ENCODE assay signal across 8 mouse cellular contexts in the genomic region with DNA sequence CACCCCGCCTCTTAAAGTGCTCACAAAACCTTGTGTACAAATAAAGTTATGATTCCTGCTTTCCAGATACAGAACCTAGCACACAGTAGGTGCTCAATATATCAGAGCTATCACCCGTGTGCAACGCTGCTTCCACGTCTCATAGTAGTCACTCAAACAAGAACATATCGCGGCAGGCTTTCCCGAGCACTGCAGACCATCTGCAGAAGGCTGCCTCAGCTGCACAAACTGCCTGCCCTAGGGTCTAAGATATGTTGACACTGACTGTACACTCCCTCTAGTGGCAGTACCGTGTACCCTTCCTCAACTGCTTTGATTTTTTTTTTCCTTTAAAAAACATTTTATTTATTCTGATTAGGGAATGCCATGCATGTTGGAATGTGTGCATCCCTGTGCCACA. TPM values are rescaled to one million over a fixed set of nuclear protein-coding genes. Genes with fewer than 3 reads are reported as not detected.
DNase-seq lines count a peak whose midpoint lies in the region; ATAC-seq lines count a peak whose summit lies in the region.
"Had no signal": no experiment of that assay in that cellular context is flagged by ENCODE, and none has a peak within 500 bp of the region (broad histone marks: within the 10 kb centered on the region; RNA-seq: fewer than 3 reads in every experiment).

No protein-coding gene starts in this region.

- ATAC-seq in liver, embryonic 12.5 days = no peak
- ATAC-seq in forebrain, embryonic 15.5 days (replicated peaks) = peak; percentile 70; the same call in 1 of the 2 replicates
- ATAC-seq in kidney, embryonic 15.5 days (replicated peaks; ENCODE audit: low FRiP score) = no peak

- no peak overlapping the region for H3K4me3 ChIP-seq in liver, embryonic 12.5 days
- no peak overlapping the region for H3K4me3 ChIP-seq in forebrain, embryonic 15.5 days
- H3K4me3 ChIP-seq in kidney, embryonic 15.5 days (replicated peaks) = no peak overlapping the region
- H3K4me3 ChIP-seq: neural tube, embryonic 12.5 days had no signal

- no peaks in the 10 kb centered on the region; the same call in 1 of the 2 replicates for H3K27me3 ChIP-seq in liver, embryonic 12.5 days (replicated peaks)
- H3K27me3 ChIP-seq in forebrain, embryonic 15.5 days = no peaks in the 10 kb centered on the region
- no peaks in the 10 kb centered on the region for H3K27me3 ChIP-seq in kidney, embryonic 15.5 days
- H3K27me3 ChIP-seq: neural tube, embryonic 12.5 days had no signal

- DNase-seq in liver (peak; percentile 17), WW6 (ENCODE audit: low read depth, low spot score) (peak; percentile 47)
- DNase-seq in mesoderm, embryonic 11.5 days (ENCODE audit: low read depth, low spot score) = peak; percentile 76
- DNase-seq in urinary bladder, postnatal 25 days (ENCODE audit: low spot score) = no peak

- H3K4me1 ChIP-seq in liver, embryonic 12.5 days = no peaks in the 10 kb centered on the region
- no peaks in the 10 kb centered on the region for H3K4me1 ChIP-seq in forebrain, embryonic 15.5 days
- H3K4me1 ChIP-seq in kidney, embryonic 15.5 days = no peaks in the 10 kb centered on the region
- H3K4me1 ChIP-seq: neural tube, embryonic 12.5 days had no signal

- no peak overlapping the region for H3K9ac ChIP-seq in liver, embryonic 12.5 days
- no peak overlapping the region for H3K9ac ChIP-seq in forebrain, embryonic 15.5 days (replicated peaks)
- H3K9ac ChIP-seq in kidney, embryonic 15.5 days = no peak overlapping the region
- H3K9ac ChIP-seq: neural tube, embryonic 12.5 days had no signal

- H3K27ac ChIP-seq in liver, embryonic 12.5 days = no peak overlapping the region
- no peak overlapping the region for H3K27ac ChIP-seq in forebrain, embryonic 15.5 days (replicated peaks)
- H3K27ac ChIP-seq in kidney, embryonic 15.5 days = no peak overlapping the region
- H3K27ac ChIP-seq: neural tube, embryonic 12.5 days had no signal

- H3K4me2 ChIP-seq in liver, embryonic 12.5 days = no peak overlapping the region
- H3K4me2 ChIP-seq in forebrain, embryonic 15.5 days (replicated peaks) = no peak overlapping the region
- 0 out of 2 replicates have a peak overlapping the region, but pooled peaks have one; percentile 19 for H3K4me2 ChIP-seq in kidney, embryonic 15.5 days
- H3K4me2 ChIP-seq: neural tube, embryonic 12.5 days had no signal

- no peaks in the 10 kb centered on the region for H3K9me3 ChIP-seq in liver, embryonic 12.5 days (replicated peaks)
- H3K9me3 ChIP-seq in forebrain, embryonic 15.5 days = no peaks in the 10 kb centered on the region
- H3K9me3 ChIP-seq in kidney, embryonic 15.5 days (replicated peaks) = no peaks in the 10 kb centered on the region
- H3K9me3 ChIP-seq: neural tube, embryonic 12.5 days had no signal

- no peaks in the 10 kb centered on the region for H3K36me3 ChIP-seq in liver, embryonic 12.5 days
- no peaks in the 10 kb centered on the region for H3K36me3 ChIP-seq in forebrain, embryonic 15.5 days
- no peaks in the 10 kb centered on the region for H3K36me3 ChIP-seq in kidney, embryonic 15.5 days
- H3K36me3 ChIP-seq: neural tube, embryonic 12.5 days had no signal

- 40% methylated on average over 8 of the region's 8 CpGs for WGBS in liver, embryonic 12.5 days (ENCODE audit: insufficient replicate concordance)
- WGBS in forebrain, embryonic 15.5 days = 41% methylated on average over 8 of the region's 8 CpGs
- WGBS in kidney, embryonic 15.5 days = 40% methylated on average over 8 of the region's 8 CpGs

RNA-seq across cellular contexts. Expression of a gene that starts 40.2 kb away (rescaled TPM):
- 5.4 and 5.7 TPM in 2 replicates for polyA plus RNA-seq in liver, embryonic 12.5 days (2016; fragmentation: Nextera tagmentation; extraction: Ambion mirVana)
- polyA plus RNA-seq in forebrain, embryonic 15.5 days (2015; fragmentation: Nextera tagmentation; extraction: Ambion mirVana) = 16.0 and 16.2 TPM in 2 replicates
- polyA plus RNA-seq in kidney, embryonic 15.5 days (2015; fragmentation: Nextera tagmentation; extraction: Ambion mirVana) = 9.3 and 10.1 TPM in 2 replicates
